Mouse (Mus musculus): Measurements from ENCODE around the gene Csrp3. TPM values are rescaled to one million over a fixed set of nuclear protein-coding genes. Genes with fewer than 3 reads are reported as not detected.

Gene Csrp3
- polyA plus RNA-seq, 1 experiment from 2014 or later = 1.4 TPM

GRCm38 (mm10) chr7:48813594-48813993 lies 34.2 kb downstream of the Csrp3 start:
- ATAC-seq (ENCODE audit: insufficient number of reproducible peaks, low FRiP score, low TSS enrichment, low read depth) = no peak
- 88% methylated on average over 1 of the region's 1 CpGs for WGBS
- no peak overlapping the region for H3K9ac ChIP-seq (ENCODE audit: low read length)
- H3K27me3 ChIP-seq (ENCODE audit: control insufficient read depth, insufficient read depth, low read length) = no peaks in the 10 kb centered on the region
- H3K9me3 ChIP-seq (ENCODE audit: control insufficient read depth, low read length) = no peaks in the 10 kb centered on the region
- no peaks in the 10 kb centered on the region for H3K4me1 ChIP-seq (ENCODE audit: control insufficient read depth, insufficient read depth, low read length)
- H3K4me3 ChIP-seq (ENCODE audit: low read depth, low read length) = no peak overlapping the region
- DNase-seq (ENCODE audit: low spot score) = no peak
- no peak overlapping the region for H3K4me2 ChIP-seq (ENCODE audit: low read depth, severe bottlenecking)
- no peaks in the 10 kb centered on the region for H3K36me3 ChIP-seq (ENCODE audit: control insufficient read depth, insufficient read depth, low read length)
- no peak overlapping the region for H3K27ac ChIP-seq (replicated peaks; ENCODE audit: low read depth, low read length)

- DNase-seq (ENCODE audit: low spot score) (no peak), ATAC-seq (ENCODE audit: insufficient number of reproducible peaks, low FRiP score, low TSS enrichment, low read depth) (no peak)
- no peaks in the 10 kb centered on the region for H3K9me3 ChIP-seq (ENCODE audit: control insufficient read depth, low read length)
- H3K36me3 ChIP-seq (ENCODE audit: control insufficient read depth, insufficient read depth, low read length) = no peaks in the 10 kb centered on the region
- no peak overlapping the region for H3K4me3 ChIP-seq (ENCODE audit: low read depth, low read length)
- no peak overlapping the region for H3K27ac ChIP-seq (replicated peaks; ENCODE audit: low read depth, low read length)
- no peaks in the 10 kb centered on the region for H3K27me3 ChIP-seq (ENCODE audit: control insufficient read depth, insufficient read depth, low read length)
- H3K9ac ChIP-seq (ENCODE audit: low read length) = no peak overlapping the region
- no peaks in the 10 kb centered on the region for H3K4me1 ChIP-seq (ENCODE audit: control insufficient read depth, insufficient read depth, low read length)
- H3K4me2 ChIP-seq (ENCODE audit: low read depth, severe bottlenecking) = no peak overlapping the region
Observed at GRCm38 (mm10) chr7:48812358-48812757, 35.5 kb downstream of the Csrp3 start.

- Histone ChIP-seq H3K4me1 (ENCODE audit: control insufficient read depth, insufficient read depth, low read length) (no peaks in the 10 kb centered on the region), H3K9ac (ENCODE audit: low read length) (no peak overlapping the region), H3K27me3 (ENCODE audit: control insufficient read depth, insufficient read depth, low read length) (no peaks in the 10 kb centered on the region), H3K9me3 (ENCODE audit: control insufficient read depth, low read length) (no peaks in the 10 kb centered on the region), H3K4me3 (ENCODE audit: low read depth, low read length) (no peak overlapping the region), H3K27ac (replicated peaks; ENCODE audit: low read depth, low read length) (no peak overlapping the region), H3K36me3 (ENCODE audit: control insufficient read depth, insufficient read depth, low read length) (no peaks in the 10 kb centered on the region), H3K4me2 (ENCODE audit: low read depth, severe bottlenecking) (no peak overlapping the region)
- ATAC-seq (ENCODE audit: insufficient number of reproducible peaks, low FRiP score, low TSS enrichment, low read depth) (no peak), DNase-seq (ENCODE audit: low spot score) (no peak)
- WGBS = 100% methylated on average over 1 of the region's 1 CpGs
Observed at GRCm38 (mm10) chr7:48810652-48811051, 37.2 kb downstream of the Csrp3 start.

GRCm38 (mm10) chr7:48806587-48806986 lies 41.2 kb downstream of the Csrp3 start:
- Histone ChIP-seq H3K4me1 (ENCODE audit: control insufficient read depth, insufficient read depth, low read length) (no peaks in the 10 kb centered on the region), H3K4me3 (ENCODE audit: low read depth, low read length) (no peak overlapping the region), H3K9me3 (ENCODE audit: control insufficient read depth, low read length) (no peaks in the 10 kb centered on the region), H3K9ac (ENCODE audit: low read length) (no peak overlapping the region), H3K27ac (replicated peaks; ENCODE audit: low read depth, low read length) (no peak overlapping the region), H3K36me3 (ENCODE audit: control insufficient read depth, insufficient read depth, low read length) (0 out of 2 replicates have a peak, but pooled peaks cover 2% of the 10 kb centered on the region), H3K4me2 (ENCODE audit: low read depth, severe bottlenecking) (no peak overlapping the region), H3K27me3 (ENCODE audit: control insufficient read depth, insufficient read depth, low read length) (no peaks in the 10 kb centered on the region)
- ATAC-seq (ENCODE audit: insufficient number of reproducible peaks, low FRiP score, low TSS enrichment, low read depth) (no peak), DNase-seq (ENCODE audit: low spot score) (no peak)
- WGBS = 91% methylated on average over 4 of the region's 4 CpGs

GRCm38 (mm10) chr7:48803381-48803780 lies 44.5 kb downstream of the Csrp3 start:
- Histone ChIP-seq H3K9me3 (ENCODE audit: control insufficient read depth, low read length) (no peaks in the 10 kb centered on the region), H3K4me1 (ENCODE audit: control insufficient read depth, insufficient read depth, low read length) (no peaks in the 10 kb centered on the region), H3K27me3 (ENCODE audit: control insufficient read depth, insufficient read depth, low read length) (no peaks in the 10 kb centered on the region), H3K4me3 (ENCODE audit: low read depth, low read length) (no peak overlapping the region), H3K36me3 (ENCODE audit: control insufficient read depth, insufficient read depth, low read length) (0 out of 2 replicates have a peak, but pooled peaks cover 2% of the 10 kb centered on the region), H3K9ac (ENCODE audit: low read length) (no peak overlapping the region), H3K4me2 (ENCODE audit: low read depth, severe bottlenecking) (no peak overlapping the region), H3K27ac (replicated peaks; ENCODE audit: low read depth, low read length) (no peak overlapping the region)
- WGBS = 85% methylated on average over 7 of the region's 7 CpGs
- no peak for ATAC-seq (ENCODE audit: insufficient number of reproducible peaks, low FRiP score, low TSS enrichment, low read depth)
- DNase-seq (ENCODE audit: low spot score) = no peak

GRCm38 (mm10) chr7:48795130-48795529 lies 52.7 kb downstream of the Csrp3 start:
- Histone ChIP-seq H3K27me3 (ENCODE audit: control insufficient read depth, insufficient read depth, low read length) (no peaks in the 10 kb centered on the region), H3K9me3 (ENCODE audit: control insufficient read depth, low read length) (no peaks in the 10 kb centered on the region), H3K27ac (replicated peaks; ENCODE audit: low read depth, low read length) (no peak overlapping the region), H3K4me3 (ENCODE audit: low read depth, low read length) (no peak overlapping the region), H3K9ac (ENCODE audit: low read length) (no peak overlapping the region), H3K4me2 (ENCODE audit: low read depth, severe bottlenecking) (no peak overlapping the region), H3K36me3 (ENCODE audit: control insufficient read depth, insufficient read depth, low read length) (no peaks in the 10 kb centered on the region), H3K4me1 (ENCODE audit: control insufficient read depth, insufficient read depth, low read length) (no peaks in the 10 kb centered on the region)
- DNase-seq (ENCODE audit: low spot score) (no peak), ATAC-seq (ENCODE audit: insufficient number of reproducible peaks, low FRiP score, low TSS enrichment, low read depth) (no peak)
- 91% methylated on average over 3 of the region's 3 CpGs for WGBS

- H3K27me3 ChIP-seq (ENCODE audit: control insufficient read depth, insufficient read depth, low read length) = no peaks in the 10 kb centered on the region
- no peaks in the 10 kb centered on the region for H3K4me1 ChIP-seq (ENCODE audit: control insufficient read depth, insufficient read depth, low read length)
- H3K4me2 ChIP-seq (ENCODE audit: low read depth, severe bottlenecking) = no peak overlapping the region
- H3K9ac ChIP-seq (ENCODE audit: low read length) = no peak overlapping the region
- no peak overlapping the region for H3K4me3 ChIP-seq (ENCODE audit: low read depth, low read length)
- no peaks in the 10 kb centered on the region for H3K9me3 ChIP-seq (ENCODE audit: control insufficient read depth, low read length)
- ATAC-seq (ENCODE audit: insufficient number of reproducible peaks, low FRiP score, low TSS enrichment, low read depth) (no peak), DNase-seq (ENCODE audit: low spot score) (no peak)
- no peak overlapping the region for H3K27ac ChIP-seq (replicated peaks; ENCODE audit: low read depth, low read length)
- WGBS = 91% methylated on average over 3 of the region's 3 CpGs
- no peaks in the 10 kb centered on the region for H3K36me3 ChIP-seq (ENCODE audit: control insufficient read depth, insufficient read depth, low read length)
Observed at GRCm38 (mm10) chr7:48791412-48791811, 56.4 kb downstream of the Csrp3 start.

GRCm38 (mm10) chr7:48790117-48790516 lies 57.7 kb downstream of the Csrp3 start:
- Histone ChIP-seq H3K27me3 (ENCODE audit: control insufficient read depth, insufficient read depth, low read length) (no peaks in the 10 kb centered on the region), H3K36me3 (ENCODE audit: control insufficient read depth, insufficient read depth, low read length) (no peaks in the 10 kb centered on the region), H3K9ac (ENCODE audit: low read length) (no peak overlapping the region), H3K4me2 (ENCODE audit: low read depth, severe bottlenecking) (no peak overlapping the region), H3K4me3 (ENCODE audit: low read depth, low read length) (no peak overlapping the region), H3K4me1 (ENCODE audit: control insufficient read depth, insufficient read depth, low read length) (no peaks in the 10 kb centered on the region), H3K27ac (replicated peaks; ENCODE audit: low read depth, low read length) (no peak overlapping the region), H3K9me3 (ENCODE audit: control insufficient read depth, low read length) (no peaks in the 10 kb centered on the region)
- no peak for ATAC-seq (ENCODE audit: insufficient number of reproducible peaks, low FRiP score, low TSS enrichment, low read depth)
- DNase-seq (ENCODE audit: low spot score) = no peak
- 76% methylated on average over 4 of the region's 4 CpGs for WGBS

GRCm38 (mm10) chr7:48788851-48789572 lies 58.8 kb downstream of the Csrp3 start, which contains the start of gene Zdhhc13:
Zdhhc13 (plus strand) TSS chr7:48789003.
- Histone ChIP-seq H3K36me3 (ENCODE audit: control insufficient read depth, insufficient read depth, low read length) (no peaks in the 10 kb centered on the region), H3K9me3 (ENCODE audit: control insufficient read depth, low read length) (no peaks in the 10 kb centered on the region), H3K9ac (ENCODE audit: low read length) (peak within 1 kb of the TSS; percentile 79), H3K27ac (replicated peaks; ENCODE audit: low read depth, low read length) (no peak within 1 kb of the TSS), H3K4me1 (ENCODE audit: control insufficient read depth, insufficient read depth, low read length) (no peaks in the 10 kb centered on the region), H3K27me3 (ENCODE audit: control insufficient read depth, insufficient read depth, low read length) (no peaks in the 10 kb centered on the region), H3K4me3 (ENCODE audit: low read depth, low read length) (peak within 1 kb of the TSS; percentile 48), H3K4me2 (ENCODE audit: low read depth, severe bottlenecking) (peak within 1 kb of the TSS; percentile 69)
- DNase-seq (ENCODE audit: low spot score) (peak; percentile 94), ATAC-seq (ENCODE audit: insufficient number of reproducible peaks, low FRiP score, low TSS enrichment, low read depth) (peak; percentile 99)
- WGBS = under 1% methylated on average over 57 of the region's 57 CpGs

All from limb, embryonic 11.5 days (tissue).